Mouse (Mus musculus) embryonic facial prominence, embryonic 13.5 days (tissue): ENCODE data around the gene Sf3b1. TPM values are rescaled to one million over a fixed set of nuclear protein-coding genes. Genes with fewer than 3 reads are reported as not detected.

ENCODE experiments used
- polyA plus RNA-seq: library from polyadenylated mRNA; unstranded; fragments of >200 nt; fragmentation: Nextera tagmentation; extraction: Ambion mirVana; gene quantifications from 2 replicates; pipeline ENCODE4 v1.2.1, GENCODE M21; 2015

Gene Sf3b1
- polyA plus RNA-seq, 1 experiment from 2014 or later, result 339 TPM

Other genes starting within 250 kb of the Sf3b1 start
- 25.8 and 36.7 TPM in 2 replicates for gene Ankrd44, start 101.1 kb downstream of the Sf3b1 start, polyA plus RNA-seq
- 18.2 and 19.1 TPM in 2 replicates for gene Coq10b, start 25.3 kb upstream of the Sf3b1 start, polyA plus RNA-seq
- 407 and 434 TPM in 2 replicates for gene Hspe1, start 60.7 kb upstream of the Sf3b1 start, polyA plus RNA-seq
- 330 and 337 TPM in 2 replicates for gene Hspd1, start 60.8 kb upstream of the Sf3b1 start, polyA plus RNA-seq
- gene Mob4, start 103.8 kb upstream of the Sf3b1 start, polyA plus RNA-seq, result 149 and 165 TPM in 2 replicates
- gene Rftn2, start 199.3 kb upstream of the Sf3b1 start, polyA plus RNA-seq, result 30.2 and 32.2 TPM in 2 replicates
- 2.4 and 2.8 TPM in 2 replicates for gene Mars2, start 209.7 kb upstream of the Sf3b1 start, polyA plus RNA-seq